Mouse (Mus musculus) small intestine, adult 2 months (tissue): ENCODE results near the gene Ypel2.

ENCODE experiments used
- CTCF ChIP-seq: fragments of 200-500 bp; IDR thresholded peaks from 2 replicates; pipeline ENCODE4 v1.5.1; 2012; ENCODE audit warnings: low read depth, mild to moderate bottlenecking, control low read depth, inconsistent platforms, low read length, moderate library complexity, mixed read lengths; ENCODE audit not compliant: insufficient replicate concordance, insufficient read length; ENCODE audit errors: extremely low read depth
- POLR2A ChIP-seq: fragments of 200-500 bp; IDR thresholded peaks from 2 replicates; pipeline ENCODE4 v1.6.1; 2012; ENCODE audit warnings: low read depth, mild to moderate bottlenecking, control low read depth, inconsistent platforms, low read length, moderate library complexity

- TF ChIP-seq CTCF (no peak), POLR2A (no peak)
Measured at GRCm38 (mm10) chr11:86966696-86967095, 26.8 kb downstream of the Ypel2 start.
